Mouse (Mus musculus) G1E (cell line): ENCODE measurements around the gene Itga5.

Source experiments
- CTCF ChIP-seq: IDR thresholded peaks from 2 replicates; pipeline ENCODE4 v1.5.1; 2012; ENCODE audit warnings: low read depth, low read length, inconsistent platforms, mixed read lengths
- GATA1 ChIP-seq: IDR thresholded peaks from 2 replicates; pipeline ENCODE4 v1.6.1; 2012; ENCODE audit warnings: borderline replicate concordance, low read length, inconsistent platforms, mixed read lengths
- GATA2 ChIP-seq: IDR thresholded peaks from 2 replicates; pipeline ENCODE4 v1.6.1; 2012; ENCODE audit warnings: low read depth, low read length, inconsistent platforms, borderline replicate concordance
- TAL1 ChIP-seq: conservative IDR thresholded peaks from 2 replicates; pipeline ENCODE4 v1.6.1; 2012; ENCODE audit warnings: low read depth, low read length, inconsistent platforms, mixed read lengths

- TF ChIP-seq CTCF: no peak
- TF ChIP-seq GATA1: no peak
- no peak for TF ChIP-seq GATA2
- no peak for TF ChIP-seq TAL1
Observed at GRCm38 (mm10) chr15:103301547-103302340, 64.8 kb downstream of the Itga5 start.
